Mouse (Mus musculus) C2C12 (cell line): ENCODE results near the gene Ttll11. TPM values are rescaled to one million over a fixed set of nuclear protein-coding genes. Genes with fewer than 3 reads are reported as not detected.

ENCODE experiments used
- H3K27me3 ChIP-seq: one replicate; pipeline ENCODE4 v1.6.1; 2011; ENCODE audit not compliant: control insufficient read depth, insufficient read depth, insufficient read length
- H3K36me3 ChIP-seq: one replicate; pipeline ENCODE4 v1.6.1; 2011; ENCODE audit not compliant: control insufficient read depth, insufficient read depth
- H3K4me3 ChIP-seq: one replicate; pipeline ENCODE4 v1.5.1; 2011; ENCODE audit warnings: mild to moderate bottlenecking, control low read depth; ENCODE audit not compliant: poor library complexity, insufficient read depth, severe bottlenecking
- H3K79me2 ChIP-seq: one replicate; pipeline ENCODE4 v1.6.1; 2011; ENCODE audit not compliant: control insufficient read depth, insufficient read depth
- H3K79me3 ChIP-seq: one replicate; pipeline ENCODE4 v1.6.1; 2011; ENCODE audit warnings: low read depth, control low read depth
- H3ac ChIP-seq: one replicate; pipeline ENCODE3; 2011; ENCODE audit warnings: low read depth; ENCODE audit not compliant: control insufficient read depth, insufficient read length
- CEBPB ChIP-seq: IDR thresholded peaks from one replicate; pipeline ENCODE4 v1.6.1; 2011; ENCODE audit warnings: low read depth, mild to moderate bottlenecking, control low read depth, moderate library complexity
- CTCF ChIP-seq: IDR thresholded peaks from one replicate; pipeline ENCODE4 v1.5.1; 2011; ENCODE audit not compliant: control insufficient read depth, insufficient read depth, insufficient read length
- FOSL1 ChIP-seq: IDR thresholded peaks from one replicate; pipeline ENCODE4 v1.8.0; 2011; ENCODE audit warnings: mild to moderate bottlenecking, low read length; ENCODE audit not compliant: poor library complexity, insufficient read depth, severe bottlenecking
- MAX ChIP-seq: IDR thresholded peaks from one replicate; pipeline ENCODE4 v1.6.1; 2011; ENCODE audit warnings: mild to moderate bottlenecking, control low read depth
- MYOD1 ChIP-seq: IDR thresholded peaks from one replicate; pipeline ENCODE4 v1.6.1; 2011; ENCODE audit warnings: low read depth; ENCODE audit not compliant: control insufficient read depth, insufficient read length
- MYOG ChIP-seq: IDR thresholded peaks from one replicate; pipeline ENCODE4 v1.6.1; 2011; ENCODE audit not compliant: control insufficient read depth, insufficient read length; ENCODE audit errors: extremely low read depth
- USF1 ChIP-seq: IDR thresholded peaks from one replicate; pipeline ENCODE4 v1.6.1; 2011; ENCODE audit warnings: low read depth, mild to moderate bottlenecking, control low read depth, moderate library complexity
- polyA plus RNA-seq: library from polyadenylated mRNA; unstranded; fragments of >200 nt; fragmentation: generic; extraction: Trizol; gene quantifications from one replicate; pipeline ENCODE4 v1.2.1, GENCODE M21; 2012; ENCODE audit warnings: missing spikeins

The Ttll11 gene
- polyA plus RNA-seq, 1 experiment, result 7.0 TPM

DNA sequence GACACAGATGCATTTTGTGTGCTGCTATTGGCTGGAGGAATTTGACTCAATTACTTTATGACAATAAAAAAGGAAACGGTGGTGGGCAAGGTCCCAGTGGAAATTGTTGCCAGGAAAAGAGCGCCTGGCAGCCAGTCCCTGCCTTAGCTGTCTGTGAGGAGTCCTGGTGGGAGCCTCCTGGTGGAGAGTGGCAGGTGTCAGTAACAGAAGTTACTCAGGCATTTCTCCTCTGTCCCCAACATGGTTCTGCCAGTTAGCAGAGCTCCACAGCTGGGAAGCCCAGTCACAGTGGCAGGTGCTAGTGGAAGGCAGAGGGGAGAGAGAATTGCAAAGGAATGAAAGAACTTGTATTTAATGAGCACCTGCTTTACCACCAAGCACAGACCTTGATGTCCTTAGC lies 110.5 kb downstream of the Ttll11 start:
- TF ChIP-seq CEBPB (no peak), MYOG (no peak), USF1 (no peak), MAX (no peak), FOSL1 (no peak), MYOD1 (no peak), CTCF (no peak)
- Histone ChIP-seq H3K79me2 (no peaks in the 10 kb centered on the region), H3ac (no peak overlapping the region), H3K79me3 (no peaks in the 10 kb centered on the region), H3K27me3 (no peaks in the 10 kb centered on the region), H3K36me3 (no peaks in the 10 kb centered on the region), H3K4me3 (no peak overlapping the region)

DNA sequence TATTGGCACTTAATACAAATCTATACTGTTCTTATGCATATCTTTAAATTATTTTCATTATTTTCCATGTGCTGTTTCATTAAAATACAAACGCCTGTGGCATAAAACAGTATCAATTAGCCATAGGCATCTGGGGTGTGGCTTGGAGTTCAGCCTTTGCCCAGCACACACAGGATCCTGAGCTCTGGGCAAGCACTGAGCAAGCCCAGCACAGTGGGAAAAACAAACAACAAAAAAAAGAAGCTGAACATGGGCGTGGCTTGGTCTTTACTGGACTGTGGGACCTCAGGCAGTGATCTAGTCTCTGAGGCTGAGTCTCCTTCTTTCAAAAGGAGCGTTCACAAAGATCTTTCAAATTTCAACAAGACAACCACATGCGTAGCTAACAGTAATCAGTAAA lies 116.4 kb downstream of the Ttll11 start:
- Histone ChIP-seq H3K27me3 (no peaks in the 10 kb centered on the region), H3K4me3 (no peak overlapping the region), H3K79me2 (no peaks in the 10 kb centered on the region), H3K79me3 (no peaks in the 10 kb centered on the region), H3ac (no peak overlapping the region), H3K36me3 (no peaks in the 10 kb centered on the region)
- TF ChIP-seq MYOD1, result no peak
- TF ChIP-seq CEBPB, result no peak
- no peak for TF ChIP-seq CTCF
- TF ChIP-seq MYOG, result no peak
- TF ChIP-seq FOSL1, result no peak
- no peak for TF ChIP-seq USF1
- no peak for TF ChIP-seq MAX

DNA sequence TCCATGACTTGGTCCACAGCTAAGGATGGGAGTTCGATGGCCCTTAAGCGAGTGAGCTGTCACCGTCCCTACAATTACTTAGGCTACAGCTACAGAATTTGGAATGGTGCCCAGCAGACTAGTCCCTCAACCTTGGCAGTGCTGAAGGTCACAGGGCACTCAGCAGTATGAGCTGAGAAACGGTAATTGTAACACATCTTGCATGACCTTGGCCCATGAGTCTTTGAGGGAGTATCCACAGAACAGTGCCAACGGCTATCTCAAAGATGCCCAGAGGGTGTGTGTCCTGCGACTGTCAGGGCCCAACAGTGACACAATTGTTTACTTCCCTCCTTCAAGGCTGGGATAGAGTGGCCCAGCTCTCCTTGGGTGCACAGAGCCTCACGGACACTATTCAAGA lies 118.5 kb downstream of the Ttll11 start:
- TF ChIP-seq FOSL1 (no peak), CTCF (no peak), MAX (no peak), CEBPB (no peak), MYOG (no peak), MYOD1 (no peak), USF1 (no peak)
- no peak overlapping the region for H3K4me3 ChIP-seq
- no peaks in the 10 kb centered on the region for H3K79me3 ChIP-seq
- no peak overlapping the region for H3ac ChIP-seq
- no peaks in the 10 kb centered on the region for H3K79me2 ChIP-seq
- no peaks in the 10 kb centered on the region for H3K36me3 ChIP-seq
- H3K27me3 ChIP-seq, result no peaks in the 10 kb centered on the region

DNA sequence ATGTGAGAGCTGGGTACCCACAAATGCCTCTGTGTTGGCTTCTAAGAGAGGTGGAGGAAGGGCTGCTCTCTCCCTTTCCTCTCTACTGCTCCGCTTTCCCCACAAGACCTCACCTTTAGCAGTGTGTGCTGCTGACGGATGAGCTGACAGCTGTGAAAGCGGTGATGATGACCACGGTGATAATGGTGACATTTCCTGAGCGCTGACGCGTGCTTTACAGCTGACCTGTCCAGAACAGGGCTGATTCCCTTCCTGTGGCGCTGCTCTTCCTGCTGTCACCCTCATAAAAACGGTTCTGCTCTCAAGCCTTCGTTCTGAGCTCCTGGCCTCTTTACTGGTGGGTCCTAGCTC lies 119.3 kb downstream of the Ttll11 start:
- TF ChIP-seq CTCF (no peak), MAX (no peak), MYOD1 (peak; percentile 51)

DNA sequence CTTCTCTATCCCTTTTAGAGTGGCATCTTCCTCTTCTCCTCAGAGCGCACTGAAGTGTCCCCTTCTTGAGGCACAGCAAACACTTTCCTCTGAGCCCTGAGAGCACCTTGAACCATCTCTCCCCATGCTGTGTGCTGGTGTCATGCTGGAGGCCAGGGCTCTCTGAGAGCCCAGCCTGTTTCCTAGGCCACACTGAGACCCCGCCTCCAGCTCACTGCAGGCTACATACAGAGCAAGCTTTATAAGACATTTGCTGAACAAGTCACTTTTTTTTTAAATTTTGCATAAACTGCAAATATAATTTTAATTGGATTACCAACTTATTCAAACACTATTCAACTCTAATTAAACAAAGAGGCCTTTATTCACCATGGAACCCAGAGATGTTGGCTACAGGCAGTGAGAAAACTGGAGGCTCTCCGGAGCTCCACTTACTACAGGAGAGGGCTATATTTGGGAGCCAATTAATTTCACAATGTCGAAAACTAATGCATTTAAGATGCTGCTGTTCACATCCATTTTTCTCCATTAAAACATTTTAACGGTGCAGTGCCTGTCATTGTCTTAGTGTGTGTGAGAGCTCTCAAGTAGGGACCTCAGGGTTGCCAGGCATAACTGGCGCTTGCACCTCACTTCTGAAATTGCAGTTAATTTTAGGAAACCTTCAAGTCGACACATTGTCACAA lies 119.9 kb downstream of the Ttll11 start:
- TF ChIP-seq USF1, result no peak
- no peak for TF ChIP-seq CTCF
- TF ChIP-seq CEBPB, result no peak
- TF ChIP-seq MYOG, result no peak
- no peak for TF ChIP-seq FOSL1
- TF ChIP-seq MYOD1, result no peak
- TF ChIP-seq MAX, result no peak
- Histone ChIP-seq H3K36me3 (no peaks in the 10 kb centered on the region), H3K27me3 (no peaks in the 10 kb centered on the region), H3K79me2 (no peaks in the 10 kb centered on the region), H3ac (no peak overlapping the region), H3K79me3 (no peaks in the 10 kb centered on the region), H3K4me3 (no peak overlapping the region)

More for the DNA sequence above, 119.3 kb downstream of the Ttll11 start:
- Histone ChIP-seq H3ac (no peak overlapping the region), H3K79me2 (no peaks in the 10 kb centered on the region), H3K36me3 (no peaks in the 10 kb centered on the region), H3K4me3 (no peak overlapping the region), H3K79me3 (no peaks in the 10 kb centered on the region), H3K27me3 (no peaks in the 10 kb centered on the region)

DNA sequence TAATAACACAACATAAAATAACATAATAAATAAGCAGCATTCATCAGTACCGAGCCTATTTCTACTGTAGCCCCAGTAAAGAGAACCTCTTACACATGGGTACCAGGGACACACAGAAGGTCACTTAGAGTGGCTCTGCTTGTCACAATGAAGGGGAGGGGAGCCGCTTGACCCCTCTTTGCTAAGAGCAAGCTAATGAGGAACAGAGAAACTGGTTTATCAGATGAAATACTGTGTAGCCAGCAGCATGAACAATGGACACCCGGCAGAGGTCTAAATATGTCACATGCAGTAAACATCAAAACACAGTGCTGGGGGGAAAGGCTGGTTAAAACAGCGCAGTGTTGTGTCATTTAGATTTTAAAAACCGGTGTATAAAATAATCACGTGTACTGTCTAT lies 121.4 kb downstream of the Ttll11 start:
- no peak for TF ChIP-seq MAX
- TF ChIP-seq MYOG, result no peak
- no peak for TF ChIP-seq CEBPB
- no peak for TF ChIP-seq MYOD1
- TF ChIP-seq FOSL1, result no peak
- TF ChIP-seq CTCF, result no peak
- no peak for TF ChIP-seq USF1
- Histone ChIP-seq H3K79me2 (no peaks in the 10 kb centered on the region), H3K79me3 (no peaks in the 10 kb centered on the region), H3K27me3 (no peaks in the 10 kb centered on the region), H3ac (no peak overlapping the region), H3K4me3 (no peak overlapping the region), H3K36me3 (no peaks in the 10 kb centered on the region)
